Mouse (Mus musculus): ENCODE measurements around the gene Pde7b. TPM values are rescaled to one million over a fixed set of nuclear protein-coding genes. Genes with fewer than 3 reads are reported as not detected.

Pde7b gene
- total RNA-seq, 2 experiments from 2014 or later = 11.5 to 15.9 TPM

DNA sequence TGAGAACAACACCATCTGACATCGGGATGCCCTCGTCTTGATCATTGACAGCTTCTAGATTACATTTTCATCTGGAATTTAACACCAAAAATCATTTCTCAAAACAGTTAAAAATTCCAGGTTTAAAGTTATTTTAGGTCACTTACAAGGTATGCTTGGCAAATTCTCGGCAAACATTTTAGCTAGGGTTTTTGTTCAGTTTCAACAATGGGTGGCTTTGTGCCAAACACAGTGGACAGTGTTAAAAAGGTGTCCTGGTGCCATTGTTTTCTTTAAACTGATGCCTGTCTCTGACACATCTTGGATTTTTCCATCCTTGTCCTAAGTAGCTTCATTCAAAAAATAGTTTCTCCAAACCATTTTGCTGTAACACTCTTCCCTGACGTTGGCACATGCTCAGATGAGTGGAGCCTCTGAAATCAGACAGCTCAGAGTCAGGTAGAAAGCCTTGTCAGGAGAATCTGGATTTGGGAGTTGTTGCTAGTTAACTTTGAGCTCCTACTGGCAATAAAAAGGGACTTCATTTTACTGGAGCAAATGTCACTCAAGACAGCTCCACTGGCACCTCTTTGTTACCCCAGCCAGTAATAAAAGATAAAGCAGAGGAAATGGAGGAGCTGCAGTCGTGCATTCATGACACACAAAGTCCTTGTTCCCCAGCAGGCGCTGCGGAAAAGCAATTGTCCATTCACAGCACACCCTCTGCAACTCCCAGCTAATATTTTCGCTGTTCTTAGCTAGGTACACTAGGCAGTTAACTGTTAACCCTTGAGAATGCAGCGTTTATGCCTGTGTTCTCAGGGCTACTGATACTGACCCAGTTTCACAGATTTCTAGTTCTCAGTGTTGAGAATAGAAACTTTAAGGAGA is 2.0 kb downstream of the Pde7b start:
- peak in 1 of 2 experiments; percentile 4 for DNase-seq

- DNase-seq = no peak
These were observed 5.7 kb downstream of the Pde7b start for GRCm38 (mm10) chr10:20719201-20719600.

DNA sequence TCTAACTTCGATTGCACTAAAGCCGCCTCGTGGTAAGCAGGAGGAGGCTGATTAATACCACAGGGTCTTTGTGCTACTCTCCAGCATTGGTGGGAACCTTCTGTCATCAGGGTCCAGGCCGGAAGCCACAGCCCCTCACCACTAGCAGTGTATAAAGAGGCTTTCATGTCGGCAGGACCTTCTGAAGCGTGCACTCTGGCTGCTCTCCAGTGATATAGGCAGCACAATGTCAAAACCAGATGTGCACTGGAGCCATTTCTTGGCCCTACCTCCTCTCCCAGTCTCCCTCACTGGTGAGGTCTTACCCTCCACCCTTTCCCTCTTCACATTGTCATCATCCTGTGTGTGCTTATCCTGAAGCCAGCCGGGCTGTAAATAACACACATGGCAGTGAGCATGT is 24.2 kb downstream of the Pde7b start:
- no peak for DNase-seq

DNA sequence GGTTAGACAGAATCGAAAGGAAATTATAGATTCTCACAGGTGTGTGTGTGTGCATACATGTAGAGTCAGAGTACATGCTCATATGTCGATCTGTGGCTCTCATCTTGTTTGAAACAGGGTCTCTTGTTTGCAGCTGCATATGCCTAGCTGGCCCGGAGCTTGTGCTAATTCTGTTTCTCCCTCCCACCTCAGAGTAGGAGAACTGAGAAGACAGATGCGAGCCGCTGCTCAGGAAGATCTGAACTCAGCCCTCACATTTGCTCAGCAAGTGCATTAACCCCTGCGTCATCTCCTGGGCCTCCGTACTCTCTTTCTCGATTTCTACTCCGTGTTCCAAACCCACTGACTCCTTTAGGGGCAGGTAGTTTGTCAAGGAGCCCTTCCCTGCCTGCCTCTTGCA is 25.0 kb downstream of the Pde7b start:
- DNase-seq = no peak

- DNase-seq = no peak
These were observed 29.2 kb downstream of the Pde7b start for GRCm38 (mm10) chr10:20695637-20696036.

DNA sequence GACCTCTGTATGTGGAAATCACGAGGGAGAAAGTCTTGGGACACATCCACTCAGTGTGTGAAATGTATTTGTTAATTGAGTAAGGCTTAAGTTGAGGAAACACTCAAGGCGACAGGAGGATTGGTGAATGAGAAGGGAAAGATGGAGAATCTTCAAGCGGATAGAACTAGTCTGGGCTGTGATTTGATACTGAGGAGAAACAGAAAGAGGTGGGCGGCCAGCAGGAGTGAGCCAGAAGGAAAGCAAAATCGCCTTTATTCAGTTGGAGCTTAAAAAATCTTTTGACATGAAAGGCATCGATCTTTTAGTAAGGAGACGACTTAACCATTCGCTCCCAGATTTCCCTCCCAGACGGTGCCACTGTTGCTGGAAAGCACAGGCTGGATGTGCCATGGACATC is 34.9 kb downstream of the Pde7b start:
- DNase-seq = no peak

- DNase-seq = no peak
These were observed 40.7 kb downstream of the Pde7b start for GRCm38 (mm10) chr10:20684151-20684550.

DNA sequence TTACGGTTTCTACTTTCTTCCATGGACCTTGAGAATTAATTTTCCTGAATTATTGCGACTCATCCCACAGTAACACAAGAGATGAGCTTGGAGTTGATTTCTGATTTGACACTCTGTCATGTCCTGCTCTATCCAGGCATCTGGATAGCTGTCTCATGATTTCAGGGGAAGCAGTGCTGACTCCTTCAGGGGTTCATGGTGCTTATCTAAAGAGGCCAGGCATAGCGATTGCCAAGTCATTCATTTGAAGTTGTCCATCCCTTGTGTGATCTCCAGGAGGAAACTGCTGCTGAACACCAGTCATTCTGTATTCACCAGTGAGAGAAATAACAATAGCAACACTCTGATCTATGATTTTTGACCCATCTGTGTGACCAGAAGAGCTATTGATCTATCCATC is 43.9 kb downstream of the Pde7b start:
- no peak for DNase-seq

GRCm38 (mm10) chr10:20675321-20675720 is 49.6 kb downstream of the Pde7b start:
- peak; percentile 55 to 64 for DNase-seq

DNA sequence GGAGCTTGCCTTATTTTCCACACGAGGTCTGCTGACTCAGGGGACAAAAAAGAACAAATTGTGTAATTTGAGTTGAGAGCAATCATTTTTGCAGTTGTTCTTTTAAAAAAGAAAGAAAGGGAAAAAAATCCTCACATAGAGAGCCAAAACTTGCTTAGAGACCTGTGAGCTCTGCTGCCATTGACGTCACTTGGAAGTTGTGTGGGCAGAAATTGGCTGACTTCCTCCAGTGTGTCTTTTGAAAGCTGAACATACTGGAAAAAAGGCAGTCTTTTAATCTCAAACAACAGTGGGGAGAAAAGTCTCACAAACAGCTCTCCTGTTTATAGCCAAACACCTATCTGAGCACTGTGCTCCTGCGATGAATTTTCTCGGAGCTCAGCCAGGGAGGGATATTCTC is 51.1 kb downstream of the Pde7b start:
- DNase-seq = peak; percentile 21 to 23

DNA sequence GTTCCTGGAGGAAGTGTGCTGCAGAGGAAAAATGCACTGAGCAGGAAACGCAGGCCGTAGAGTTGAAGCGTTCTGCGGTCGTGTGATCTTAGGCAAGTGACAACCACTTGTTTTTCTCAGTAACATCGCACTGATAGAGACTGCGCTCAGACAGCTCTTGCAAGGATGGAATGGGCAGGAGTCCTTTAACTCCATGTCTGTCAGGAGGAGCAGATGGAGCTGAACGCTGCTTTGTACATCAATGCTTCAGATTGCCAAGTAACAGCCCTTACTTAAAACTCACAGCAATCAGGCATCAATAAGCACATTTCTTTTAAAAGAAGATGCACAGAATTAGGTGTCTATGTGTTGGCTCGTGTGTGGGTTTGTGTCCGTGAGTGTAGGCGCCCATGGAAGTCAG is 52.3 kb downstream of the Pde7b start:
- DNase-seq = no peak

DNA sequence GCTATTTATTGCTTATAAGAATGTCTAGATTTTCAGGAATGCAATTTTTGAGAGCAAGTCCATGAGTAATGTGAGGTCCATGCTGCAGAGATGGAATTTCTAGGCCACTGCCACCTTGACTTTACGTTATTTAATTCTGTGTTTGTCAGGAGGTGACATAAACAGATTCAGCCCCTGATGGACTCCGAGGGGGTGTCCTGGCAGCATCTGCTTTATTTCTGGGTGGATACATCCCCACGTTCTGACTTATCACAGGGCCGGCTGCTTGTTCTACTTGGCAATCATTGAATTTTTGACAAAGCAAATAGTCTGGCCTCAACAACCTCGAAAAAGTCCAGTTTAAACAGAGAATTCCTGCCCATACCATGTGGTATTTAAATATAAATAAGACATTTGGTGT is 53.3 kb downstream of the Pde7b start:
- DNase-seq = no peak

GRCm38 (mm10) chr10:20670541-20670940 is 54.3 kb downstream of the Pde7b start:
- no peak for DNase-seq

DNA sequence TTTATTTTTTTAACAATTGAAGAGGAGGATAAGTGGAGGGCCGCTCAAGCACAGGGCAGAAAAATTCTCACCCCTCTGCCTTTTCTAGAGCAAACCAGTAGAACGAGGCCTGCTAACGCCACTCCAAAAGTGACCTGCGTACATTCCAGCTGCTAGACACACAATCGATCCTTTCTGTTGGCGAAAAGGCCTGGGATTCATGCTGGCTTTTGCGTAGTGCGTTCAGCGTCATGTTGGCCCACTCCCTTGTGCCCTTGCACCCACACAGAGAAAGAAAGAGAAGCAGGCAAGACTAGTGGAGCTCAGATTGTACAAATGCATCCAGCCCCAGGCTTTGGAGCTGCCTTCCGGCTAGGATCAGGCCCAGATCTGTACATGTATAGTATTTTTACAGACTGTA is 55.4 kb downstream of the Pde7b start:
- no peak for DNase-seq

GRCm38 (mm10) chr10:20668577-20668976 is 56.3 kb downstream of the Pde7b start:
- no peak for DNase-seq

GRCm38 (mm10) chr10:20666655-20667054 is 58.2 kb downstream of the Pde7b start:
- DNase-seq = no peak

DNA sequence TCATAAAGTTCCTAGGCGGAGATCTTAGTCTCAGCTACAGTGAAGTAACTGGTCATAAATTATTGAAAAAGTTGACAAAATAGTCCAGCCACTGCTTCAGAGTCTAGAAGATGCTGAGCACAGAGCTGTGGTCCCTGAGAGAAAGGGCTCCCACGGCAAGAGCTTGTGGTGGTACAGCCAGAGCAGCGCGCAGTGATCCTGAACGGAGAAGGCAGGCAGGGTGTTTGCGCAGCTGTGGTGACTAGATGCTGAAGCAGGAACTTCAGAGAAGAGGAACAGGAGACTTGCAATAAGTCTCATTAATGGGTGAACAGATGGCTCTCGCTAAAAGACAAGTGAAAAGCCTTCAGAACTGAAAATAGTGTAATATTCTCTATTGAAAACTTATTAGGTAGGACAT is 61.9 kb downstream of the Pde7b start:
- no peak for DNase-seq

- no peak for DNase-seq
These were observed 63.2 kb downstream of the Pde7b start for GRCm38 (mm10) chr10:20661684-20662083.

DNA sequence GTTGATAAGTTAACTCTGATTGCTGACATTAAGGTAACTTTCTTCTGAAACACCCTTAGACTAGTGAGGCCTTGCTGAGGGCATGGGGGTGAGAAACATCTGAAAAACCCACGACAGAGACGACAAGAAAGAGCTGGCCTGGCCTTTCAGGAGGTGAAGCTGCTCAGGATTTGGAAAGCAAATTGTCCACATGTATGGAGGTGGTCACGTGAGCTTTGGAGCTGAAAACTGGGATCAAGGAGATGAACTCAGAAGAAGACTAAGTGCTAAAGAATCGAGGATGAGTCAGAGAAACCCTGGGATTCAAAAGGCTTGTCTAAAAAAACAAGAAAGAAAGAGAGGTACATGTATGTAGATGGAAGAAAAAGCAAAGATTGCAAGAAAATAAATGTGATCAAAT is 65.2 kb downstream of the Pde7b start:
- DNase-seq = no peak

DNA sequence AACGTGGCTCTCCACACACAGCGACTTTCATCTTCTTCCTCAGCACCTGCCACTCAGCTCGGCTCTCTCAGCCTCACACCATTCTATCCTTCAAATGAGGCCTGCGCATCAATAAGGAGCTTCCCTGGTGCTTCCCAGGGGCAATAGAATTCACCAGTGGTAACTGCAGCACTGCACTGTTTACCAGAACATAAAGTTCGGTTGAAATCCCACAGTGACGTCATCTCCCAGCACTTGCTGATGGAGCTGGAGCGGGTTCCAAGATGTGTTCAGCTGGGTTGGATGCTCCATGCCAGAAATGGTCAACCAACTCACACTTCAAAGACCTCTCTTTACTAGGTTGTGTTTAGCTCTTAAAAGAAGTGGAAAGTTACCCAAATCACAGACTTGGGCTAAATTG is 65.6 kb downstream of the Pde7b start:
- DNase-seq = no peak

GRCm38 (mm10) chr10:20658716-20659115 is 66.2 kb downstream of the Pde7b start:
- DNase-seq = no peak

GRCm38 (mm10) chr10:20657316-20658081 is 67.4 kb downstream of the Pde7b start:
- DNase-seq = no peak

- DNase-seq = no peak
These were observed 70.3 kb downstream of the Pde7b start for GRCm38 (mm10) chr10:20654590-20654989.

- DNase-seq = no peak
These were observed 70.7 kb downstream of the Pde7b start for GRCm38 (mm10) chr10:20654187-20654586.

Measured in adrenal gland, postnatal 36 days (tissue).